Mouse (Mus musculus) hindbrain, embryonic 14.5 days (tissue): ENCODE measurements around the gene Atxn1. TPM values are rescaled to one million over a fixed set of nuclear protein-coding genes. Genes with fewer than 3 reads are reported as not detected.

Source experiments
- ATAC-seq: fragments of 200-750 bp; cut with Nextera tagmentation; 2 replicates; pipeline ENCODE4 v1.8.0; 2017; ENCODE audit warnings: moderate number of reproducible peaks, mild to moderate bottlenecking, moderate TSS enrichment, moderate library complexity; ENCODE audit not compliant: low FRiP score
- DNase-seq: peaks from one replicate; pipeline ENCODE4 v3.0.0-alpha.2; 2015; ENCODE audit warnings: low spot score
- H3K27ac ChIP-seq: fragments of 300-500 bp; sonication (generic); 2 replicates; pipeline ENCODE4 v1.5.1; 2014; ENCODE audit warnings: mild to moderate bottlenecking, moderate library complexity
- H3K27me3 ChIP-seq: fragments of 300-500 bp; sonication (generic); 2 replicates; pipeline ENCODE4 v1.6.1; 2014; ENCODE audit warnings: mild to moderate bottlenecking, low read length, mixed read lengths; ENCODE audit not compliant: control insufficient read depth, insufficient read depth
- H3K36me3 ChIP-seq: fragments of 300-500 bp; sonication (generic); replicated peaks from 2 replicates; pipeline ENCODE4 v1.6.1; 2014; ENCODE audit not compliant: control insufficient read depth, insufficient read depth
- H3K4me1 ChIP-seq: fragments of 300-500 bp; sonication (generic); replicated peaks from 2 replicates; pipeline ENCODE4 v1.6.1; 2014; ENCODE audit warnings: antibody characterized with exemption, low read length, mixed read lengths; ENCODE audit not compliant: control insufficient read depth, insufficient read depth
- H3K4me2 ChIP-seq: fragments of 300-500 bp; sonication (generic); replicated peaks from 2 replicates; pipeline ENCODE4 v1.6.1; 2014; ENCODE audit warnings: mild to moderate bottlenecking, moderate library complexity
- H3K4me3 ChIP-seq: fragments of 300-500 bp; sonication (generic); replicated peaks from 2 replicates; pipeline ENCODE4 v1.5.1; 2014; ENCODE audit warnings: mild to moderate bottlenecking, low read length
- H3K9ac ChIP-seq: fragments of 300-500 bp; sonication (generic); 2 replicates; pipeline ENCODE4 v1.6.1; 2014
- H3K9me3 ChIP-seq: fragments of 300-500 bp; sonication (generic); 2 replicates; pipeline ENCODE4 v1.6.1; 2016; ENCODE audit warnings: low read length; ENCODE audit not compliant: control insufficient read depth
- WGBS: fragments of 180-500 bp; shearing (Covaris S2); extraction: QIAGEN DNeasy Blood & Tissue Kit; methylation state at CpG from one replicate; pipeline ENCODE4 v1.1.7; 2014; 5-methylcytosine and 5-hydroxymethylcytosine counted together
- polyA plus RNA-seq: library from polyadenylated mRNA; unstranded; fragments of >200 nt; fragmentation: Nextera tagmentation; extraction: Ambion mirVana; gene quantifications from 2 replicates; pipeline ENCODE4 v1.2.1, GENCODE M21; 2014

Atxn1 gene
- polyA plus RNA-seq, 1 experiment from 2014 or later: 8.1 TPM

DNA sequence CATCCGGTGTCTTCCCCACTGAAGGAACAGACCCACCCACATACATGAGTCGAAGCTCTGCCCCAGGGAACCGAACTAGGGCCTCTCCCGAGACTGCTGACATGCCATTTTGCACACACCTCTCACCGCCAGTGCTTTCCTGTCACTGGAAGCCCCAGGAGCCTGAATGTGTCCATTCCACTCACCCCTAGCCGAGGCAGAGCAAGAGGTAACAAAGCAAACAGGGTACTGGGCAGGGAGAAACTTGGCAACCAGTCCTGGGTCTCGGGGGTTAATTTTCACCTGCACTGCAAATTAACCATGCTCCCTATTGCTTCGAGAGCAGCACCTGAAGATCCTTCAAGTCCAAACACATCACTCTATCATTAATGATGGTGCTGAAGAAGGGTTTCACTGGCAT, 64.0 kb downstream of the Atxn1 start:
- Histone ChIP-seq H3K4me2 (no peak overlapping the region), H3K27ac (no peak overlapping the region), H3K9me3 (no peaks in the 10 kb centered on the region), H3K27me3 (no peaks in the 10 kb centered on the region), H3K36me3 (no peaks in the 10 kb centered on the region), H3K4me3 (no peak overlapping the region), H3K4me1 (0 out of 2 replicates have a peak, but pooled peaks cover 11% of the 10 kb centered on the region), H3K9ac (no peak overlapping the region)
- DNase-seq: no peak
- ATAC-seq: no peak
- WGBS: 83% methylated on average over 8 of the region's 8 CpGs

- Histone ChIP-seq H3K27ac (no peak overlapping the region), H3K36me3 (no peaks in the 10 kb centered on the region), H3K9me3 (no peaks in the 10 kb centered on the region), H3K4me1 (0 out of 2 replicates have a peak, but pooled peaks cover 6% of the 10 kb centered on the region), H3K27me3 (no peaks in the 10 kb centered on the region), H3K4me2 (no peak overlapping the region), H3K4me3 (no peak overlapping the region), H3K9ac (no peak overlapping the region)
- ATAC-seq: no peak
- 48% methylated on average over 2 of the region's 2 CpGs for WGBS
- DNase-seq: no peak
Observed at GRCm38 (mm10) chr13:45897571-45897970, 67.2 kb downstream of the Atxn1 start.

DNA sequence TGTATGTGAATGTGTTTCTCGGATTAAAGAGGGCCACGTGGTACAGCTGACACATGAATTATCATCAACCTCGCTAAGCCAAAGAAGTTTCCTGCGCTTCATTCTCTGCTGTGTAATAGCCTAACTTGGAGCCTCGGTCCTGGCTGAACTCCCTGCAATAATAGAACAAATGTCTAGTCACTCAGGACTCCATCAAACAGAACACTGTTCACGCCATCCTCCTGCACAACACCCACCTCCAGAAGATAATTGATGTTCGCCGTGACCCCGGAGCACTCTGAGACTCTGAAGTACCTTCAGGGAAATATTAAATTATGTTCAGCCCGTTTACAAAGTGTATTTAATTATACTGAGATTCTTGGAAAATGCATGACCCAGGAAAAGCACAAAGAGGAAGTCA, 70.0 kb downstream of the Atxn1 start:
- Histone ChIP-seq H3K4me1 (0 out of 2 replicates have a peak, but pooled peaks cover 6% of the 10 kb centered on the region), H3K36me3 (no peaks in the 10 kb centered on the region), H3K4me2 (no peak overlapping the region), H3K27me3 (no peaks in the 10 kb centered on the region), H3K4me3 (no peak overlapping the region), H3K9ac (no peak overlapping the region), H3K9me3 (no peaks in the 10 kb centered on the region), H3K27ac (no peak overlapping the region)
- WGBS: 62% methylated on average over 10 of the region's 10 CpGs
- ATAC-seq (no peak), DNase-seq (no peak)

GRCm38 (mm10) chr13:45894234-45894633, 70.6 kb downstream of the Atxn1 start:
- DNase-seq: no peak
- H3K36me3 ChIP-seq: no peaks in the 10 kb centered on the region
- 89% methylated on average over 6 of the region's 6 CpGs for WGBS
- H3K27me3 ChIP-seq: no peaks in the 10 kb centered on the region
- ATAC-seq: no peak
- H3K9me3 ChIP-seq: no peaks in the 10 kb centered on the region
- no peak overlapping the region for H3K27ac ChIP-seq
- H3K4me2 ChIP-seq: no peak overlapping the region
- 0 out of 2 replicates have a peak, but pooled peaks cover 6% of the 10 kb centered on the region for H3K4me1 ChIP-seq
- no peak overlapping the region for H3K4me3 ChIP-seq
- H3K9ac ChIP-seq: no peak overlapping the region

- Histone ChIP-seq H3K27ac (no peak overlapping the region), H3K4me1 (no peaks in the 10 kb centered on the region), H3K9ac (no peak overlapping the region), H3K27me3 (no peaks in the 10 kb centered on the region), H3K36me3 (no peaks in the 10 kb centered on the region), H3K4me2 (no peak overlapping the region), H3K9me3 (no peaks in the 10 kb centered on the region), H3K4me3 (no peak overlapping the region)
- 74% methylated on average over 2 of the region's 2 CpGs for WGBS
- ATAC-seq (no peak), DNase-seq (no peak)
Observed at GRCm38 (mm10) chr13:45891073-45891472, 73.7 kb downstream of the Atxn1 start.

- H3K4me3 ChIP-seq: no peak overlapping the region
- H3K36me3 ChIP-seq: no peaks in the 10 kb centered on the region
- H3K4me1 ChIP-seq: no peaks in the 10 kb centered on the region
- ATAC-seq (no peak), DNase-seq (no peak)
- no peaks in the 10 kb centered on the region for H3K27me3 ChIP-seq
- no peak overlapping the region for H3K9ac ChIP-seq
- no peak overlapping the region for H3K27ac ChIP-seq
- no peak overlapping the region for H3K4me2 ChIP-seq
- H3K9me3 ChIP-seq: no peaks in the 10 kb centered on the region
- WGBS: 71% methylated on average over 9 of the region's 9 CpGs
Observed at GRCm38 (mm10) chr13:45888953-45889749, 75.7 kb downstream of the Atxn1 start.

DNA sequence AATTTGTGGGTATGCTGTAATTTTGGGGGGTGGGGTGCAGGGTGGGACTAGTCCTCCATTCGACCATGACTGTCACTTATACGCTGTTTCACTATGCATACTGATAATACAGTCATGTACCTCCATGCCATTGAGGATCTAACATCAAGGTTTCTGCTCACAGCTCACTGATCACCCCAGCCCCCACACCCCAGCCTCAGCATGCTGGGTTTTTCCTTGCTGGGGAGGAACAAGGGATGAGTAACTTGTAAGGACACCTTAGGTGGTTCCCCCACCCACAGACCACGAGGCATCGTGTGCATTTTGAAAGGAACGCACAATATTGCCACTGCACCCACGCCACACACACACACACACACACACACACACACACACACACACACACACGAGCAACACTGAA, 79.9 kb downstream of the Atxn1 start:
- H3K4me3 ChIP-seq: no peak overlapping the region
- no peaks in the 10 kb centered on the region for H3K9me3 ChIP-seq
- ATAC-seq: no peak
- DNase-seq: no peak
- H3K27me3 ChIP-seq: no peaks in the 10 kb centered on the region
- no peak overlapping the region for H3K9ac ChIP-seq
- H3K36me3 ChIP-seq: no peaks in the 10 kb centered on the region
- H3K27ac ChIP-seq: no peak overlapping the region
- no peak overlapping the region for H3K4me2 ChIP-seq
- WGBS: 86% methylated on average over 7 of the region's 7 CpGs
- 0 out of 2 replicates have a peak, but pooled peaks cover 8% of the 10 kb centered on the region for H3K4me1 ChIP-seq

DNA sequence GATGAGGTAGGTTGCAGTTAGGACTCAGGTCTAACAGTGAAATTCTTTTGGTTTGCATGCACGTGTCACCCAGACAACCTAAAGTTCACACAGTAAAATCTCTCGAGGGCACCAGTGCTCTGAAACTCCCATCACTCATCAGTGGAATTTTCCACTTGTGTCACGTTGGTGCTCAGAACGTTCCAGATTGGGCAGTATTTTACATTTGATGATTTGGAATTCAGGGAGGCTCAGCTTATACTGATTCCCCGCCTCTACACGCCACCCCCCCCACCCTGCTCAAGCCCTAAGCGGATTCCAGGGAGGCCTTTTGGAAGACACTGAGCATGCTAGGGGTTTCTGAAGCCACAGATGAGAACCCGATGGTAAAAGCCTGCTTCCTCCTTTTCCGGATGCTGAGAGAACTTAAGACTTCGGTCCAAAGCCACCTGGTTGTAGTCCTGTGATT, 81.0 kb downstream of the Atxn1 start:
- 82% methylated on average over 10 of the region's 10 CpGs for WGBS
- no peak overlapping the region for H3K4me2 ChIP-seq
- ATAC-seq: no peak
- no peak for DNase-seq
- H3K27me3 ChIP-seq: no peaks in the 10 kb centered on the region
- no peak overlapping the region for H3K9ac ChIP-seq
- 0 out of 2 replicates have a peak, but pooled peaks cover 8% of the 10 kb centered on the region for H3K4me1 ChIP-seq
- no peaks in the 10 kb centered on the region for H3K36me3 ChIP-seq
- no peak overlapping the region for H3K4me3 ChIP-seq
- H3K27ac ChIP-seq: no peak overlapping the region
- no peaks in the 10 kb centered on the region for H3K9me3 ChIP-seq

- WGBS: 43% methylated on average over 3 of the region's 3 CpGs
- H3K4me3 ChIP-seq: no peak overlapping the region
- no peaks in the 10 kb centered on the region for H3K27me3 ChIP-seq
- H3K4me1 ChIP-seq: 0 out of 2 replicates have a peak, but pooled peaks cover 8% of the 10 kb centered on the region
- H3K36me3 ChIP-seq: no peaks in the 10 kb centered on the region
- ATAC-seq (no peak), DNase-seq (no peak)
- H3K4me2 ChIP-seq: no peak overlapping the region
- no peaks in the 10 kb centered on the region for H3K9me3 ChIP-seq
- no peak overlapping the region for H3K27ac ChIP-seq
- no peak overlapping the region for H3K9ac ChIP-seq
Observed at GRCm38 (mm10) chr13:45882976-45883440, 81.8 kb downstream of the Atxn1 start.
